Mouse (Mus musculus) natural killer cell, adult 2 months (primary cell): Measurements from ENCODE around the gene Gm21627.
"Not testable (repeated sequence)": the region's sequence is repeated elsewhere in the genome, so short reads cannot be mapped to it uniquely, and the experiment has no call there.

Experiments
- DNase-seq, 2 experiments: peaks; one replicate each; pipeline ENCODE4 v3.0.0; 2022; ENCODE audit warnings: low spot score in 2 of 2

The Gm21627 gene

GRCm38 (mm10) chrY:63228127-63228526, at the start of gene Gm21627:
Gene Gm21627, plus strand, starts transcription at chrY:63228427.
- DNase-seq: not testable (repeated sequence)
